Mouse (Mus musculus) stomach, embryonic 14.5 days (tissue): ENCODE data around the gene Fbxl16. TPM values are rescaled to one million over a fixed set of nuclear protein-coding genes. Genes with fewer than 3 reads are reported as not detected.

Source experiments
- ATAC-seq: fragments of 200-750 bp; cut with Nextera tagmentation; 2 replicates; pipeline ENCODE4 v1.8.0; 2017; ENCODE audit warnings: low read depth, moderate TSS enrichment; ENCODE audit not compliant: insufficient number of reproducible peaks, insufficient read depth, low FRiP score
- H3K27ac ChIP-seq: fragments of 300-500 bp; sonication (generic); 2 replicates; pipeline ENCODE4 v1.5.1; 2014; ENCODE audit warnings: mild to moderate bottlenecking, low read length, moderate library complexity, mixed read lengths
- H3K27me3 ChIP-seq: fragments of 300-500 bp; sonication (generic); 2 replicates; pipeline ENCODE4 v1.6.1; 2014; ENCODE audit warnings: low read length, control low read depth, mixed read lengths; ENCODE audit not compliant: control insufficient read depth, insufficient read depth
- H3K36me3 ChIP-seq: fragments of 300-500 bp; sonication (generic); 2 replicates; pipeline ENCODE4 v1.6.1; 2014; ENCODE audit warnings: mild to moderate bottlenecking, control low read depth, low read length, moderate library complexity, mixed read lengths; ENCODE audit not compliant: control insufficient read depth, insufficient read depth
- H3K4me1 ChIP-seq: fragments of 300-500 bp; sonication (generic); 2 replicates; pipeline ENCODE4 v1.6.1; 2014; ENCODE audit warnings: low read length, control low read depth, mixed read lengths; ENCODE audit not compliant: control insufficient read depth, insufficient read depth
- H3K4me2 ChIP-seq: fragments of 300-500 bp; sonication (generic); replicated peaks from 2 replicates; pipeline ENCODE4 v1.6.1; 2014; ENCODE audit warnings: low read depth, low read length, control low read depth
- H3K4me3 ChIP-seq: fragments of 300-500 bp; sonication (generic); 2 replicates; pipeline ENCODE4 v1.5.1; 2014; ENCODE audit warnings: low read depth, low read length, control low read depth
- H3K9ac ChIP-seq: fragments of 300-500 bp; sonication (generic); replicated peaks from 2 replicates; pipeline ENCODE4 v1.6.1; 2014; ENCODE audit warnings: low read depth, mild to moderate bottlenecking, control low read depth, low read length, moderate library complexity, mixed read lengths
- H3K9me3 ChIP-seq: fragments of 300-500 bp; sonication (generic); 2 replicates; pipeline ENCODE4 v1.6.1; 2016; ENCODE audit warnings: low read depth, low read length, control low read depth; ENCODE audit not compliant: control insufficient read depth
- WGBS: fragments of 180-500 bp; shearing (Covaris S2); extraction: QIAGEN DNeasy Blood & Tissue Kit; methylation state at CpG from one replicate; pipeline ENCODE4 v1.1.7; 2014; 5-methylcytosine and 5-hydroxymethylcytosine counted together
- polyA plus RNA-seq: library from polyadenylated mRNA; unstranded; fragments of >200 nt; fragmentation: Nextera tagmentation; extraction: Ambion mirVana; gene quantifications from 2 replicates; pipeline ENCODE4 v1.2.1, GENCODE M21; 2014

The Fbxl16 gene
- polyA plus RNA-seq = 4.5 and 4.6 TPM in 2 replicates

- peaks cover 6% of the 10 kb centered on the region; the same call in 1 of the 2 replicates for H3K27me3 ChIP-seq
Measured at GRCm38 (mm10) chr17:25808789-25809605, at the start of gene Fbxl16. Gene Fbxl16, plus strand, starts transcription at chr17:25809085.

GRCm38 (mm10) chr17:25760148-25760547 lies 48.7 kb upstream of the Fbxl16 start:
- Histone ChIP-seq H3K4me1 (peaks cover 14% of the 10 kb centered on the region; the same call in 1 of the 2 replicates), H3K4me3 (no peak overlapping the region), H3K27me3 (no peaks in the 10 kb centered on the region), H3K27ac (no peak overlapping the region), H3K9ac (no peak overlapping the region), H3K4me2 (no peak overlapping the region), H3K36me3 (no peaks in the 10 kb centered on the region), H3K9me3 (no peaks in the 10 kb centered on the region)
- 68% methylated on average over 8 of the region's 8 CpGs for WGBS
- no peak for ATAC-seq

More at GRCm38 (mm10) chr17:25808789-25809605, at the start of gene Fbxl16:
- Histone ChIP-seq H3K4me1 (no peaks in the 10 kb centered on the region), H3K27ac (peak within 1 kb of the TSS; percentile 66; the same call in 1 of the 2 replicates), H3K9me3 (no peaks in the 10 kb centered on the region), H3K36me3 (no peaks in the 10 kb centered on the region), H3K4me3 (peak within 1 kb of the TSS; percentile 70), H3K4me2 (peak within 1 kb of the TSS; percentile 98), H3K9ac (peak within 1 kb of the TSS; percentile 25)
- WGBS = under 1% methylated on average over 61 of the region's 100 CpGs
- peak; percentile 77 for ATAC-seq

- H3K36me3 ChIP-seq = no peaks in the 10 kb centered on the region
- H3K27me3 ChIP-seq = no peaks in the 10 kb centered on the region
- WGBS = 43% methylated on average over 4 of the region's 4 CpGs
- no peak overlapping the region for H3K4me3 ChIP-seq
- no peaks in the 10 kb centered on the region for H3K9me3 ChIP-seq
- H3K9ac ChIP-seq = no peak overlapping the region
- H3K4me2 ChIP-seq = no peak overlapping the region
- no peak for ATAC-seq
- no peak overlapping the region for H3K27ac ChIP-seq
- peaks cover 2% of the 10 kb centered on the region; the same call in 1 of the 2 replicates for H3K4me1 ChIP-seq
Measured at GRCm38 (mm10) chr17:25761561-25761970, 47.3 kb upstream of the Fbxl16 start.

GRCm38 (mm10) chr17:25762591-25762990 lies 46.3 kb upstream of the Fbxl16 start:
- no peak for ATAC-seq
- Histone ChIP-seq H3K27me3 (no peaks in the 10 kb centered on the region), H3K4me3 (no peak overlapping the region), H3K36me3 (no peaks in the 10 kb centered on the region), H3K27ac (no peak overlapping the region), H3K4me2 (no peak overlapping the region), H3K4me1 (no peaks in the 10 kb centered on the region), H3K9me3 (no peaks in the 10 kb centered on the region), H3K9ac (no peak overlapping the region)
- WGBS = 30% methylated on average over 3 of the region's 3 CpGs

- H3K36me3 ChIP-seq = no peaks in the 10 kb centered on the region
- H3K4me1 ChIP-seq = no peaks in the 10 kb centered on the region
- no peak overlapping the region for H3K9ac ChIP-seq
- no peaks in the 10 kb centered on the region for H3K9me3 ChIP-seq
- no peak overlapping the region for H3K4me3 ChIP-seq
- H3K4me2 ChIP-seq = no peak overlapping the region
- H3K27me3 ChIP-seq = no peaks in the 10 kb centered on the region
- 68% methylated on average over 5 of the region's 5 CpGs for WGBS
- H3K27ac ChIP-seq = no peak overlapping the region
- ATAC-seq = no peak
Measured at GRCm38 (mm10) chr17:25765886-25766285, 43.0 kb upstream of the Fbxl16 start.

- Histone ChIP-seq H3K4me2 (no peak overlapping the region), H3K9ac (no peak overlapping the region), H3K4me1 (no peaks in the 10 kb centered on the region; the same call in 1 of the 2 replicates), H3K27ac (no peak overlapping the region), H3K4me3 (no peak overlapping the region), H3K27me3 (no peaks in the 10 kb centered on the region), H3K9me3 (no peaks in the 10 kb centered on the region), H3K36me3 (no peaks in the 10 kb centered on the region)
- WGBS = 55% methylated on average over 9 of the region's 9 CpGs
- no peak for ATAC-seq
Measured at GRCm38 (mm10) chr17:25769331-25769730, 39.6 kb upstream of the Fbxl16 start.

DNA sequence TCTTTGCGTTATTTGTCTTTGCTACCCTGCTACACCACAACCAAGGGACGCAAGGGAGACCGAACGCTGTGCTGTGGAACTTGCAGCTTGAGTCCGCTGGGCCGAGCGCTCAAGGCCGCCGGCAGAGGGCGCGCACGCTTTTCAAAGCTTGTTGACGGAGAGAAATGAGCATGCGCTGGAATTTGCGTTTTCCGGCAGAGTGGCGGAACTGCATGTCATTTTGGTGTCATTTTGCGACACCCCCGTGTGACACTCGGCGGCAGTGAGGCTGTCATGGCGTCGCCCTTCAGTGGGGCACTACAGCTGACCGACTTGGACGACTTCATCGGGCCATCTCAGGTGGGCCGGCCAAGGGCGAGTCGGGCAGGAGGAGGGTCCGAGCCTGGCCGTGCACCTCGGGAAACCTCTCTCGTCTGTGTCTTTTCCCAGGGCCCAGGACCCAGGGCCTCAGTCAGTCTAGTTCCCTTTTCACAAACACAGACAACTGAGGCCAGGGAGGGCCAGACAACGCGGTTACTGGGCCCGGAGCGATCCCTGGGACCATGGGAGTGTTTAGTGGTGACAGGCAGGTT lies 35.2 kb upstream of the Fbxl16 start, which contains the start of gene Narfl:
Gene Narfl (plus strand): TSS at position 228 of the 572 bp plus-strand sequence.
- Histone ChIP-seq H3K27me3 (no peaks in the 10 kb centered on the region), H3K27ac (no peak within 1 kb of the TSS), H3K9ac (peak within 1 kb of the TSS; percentile 50), H3K4me3 (peak within 1 kb of the TSS; percentile 58), H3K36me3 (no peaks in the 10 kb centered on the region; the same call in 1 of the 2 replicates), H3K9me3 (no peaks in the 10 kb centered on the region), H3K4me2 (peak within 1 kb of the TSS; percentile 73), H3K4me1 (no peaks in the 10 kb centered on the region; the same call in 1 of the 2 replicates)
- WGBS = under 1% methylated on average over 37 of the region's 37 CpGs
- peak; percentile 86 for ATAC-seq

- no peak for ATAC-seq
- Histone ChIP-seq H3K27ac (no peak overlapping the region), H3K4me3 (no peak overlapping the region), H3K9ac (no peak overlapping the region), H3K4me2 (no peak overlapping the region), H3K4me1 (no peaks in the 10 kb centered on the region; the same call in 1 of the 2 replicates), H3K36me3 (peaks cover 3% of the 10 kb centered on the region; the same call in 1 of the 2 replicates), H3K27me3 (no peaks in the 10 kb centered on the region), H3K9me3 (no peaks in the 10 kb centered on the region)
- WGBS = 83% methylated on average over 10 of the region's 10 CpGs
Measured at GRCm38 (mm10) chr17:25775318-25776062, 33.4 kb upstream of the Fbxl16 start.
